Mouse (Mus musculus) limb, embryonic 14.5 days (tissue): ENCODE measurements around the gene Mme. TPM values are rescaled to one million over a fixed set of nuclear protein-coding genes. Genes with fewer than 3 reads are reported as not detected.
A peak's percentile ranks its signal among the peaks of the same experiment; 100 is the strongest.

Experiments used
- ATAC-seq: fragments of 200-750 bp; cut with Nextera tagmentation; 2 replicates; pipeline ENCODE4 v1.8.0; 2017; ENCODE audit warnings: low read depth, moderate number of reproducible peaks, moderate TSS enrichment; ENCODE audit not compliant: low FRiP score
- DNase-seq: peaks from one replicate; pipeline ENCODE4 v3.0.0-alpha.2; 2015; ENCODE audit warnings: low spot score
- H3K27ac ChIP-seq: fragments of 300-500 bp; sonication (generic); replicated peaks from 2 replicates; pipeline ENCODE4 v1.5.1; 2014; ENCODE audit warnings: low read depth, mild to moderate bottlenecking, low read length, moderate library complexity, mixed read lengths
- H3K27me3 ChIP-seq: fragments of 300-500 bp; sonication (generic); 2 replicates; pipeline ENCODE4 v1.6.1; 2014; ENCODE audit warnings: low read length, mixed read lengths; ENCODE audit not compliant: control insufficient read depth, insufficient read depth
- H3K36me3 ChIP-seq: fragments of 300-500 bp; sonication (generic); 2 replicates; pipeline ENCODE4 v1.6.1; 2014; ENCODE audit warnings: mild to moderate bottlenecking, low read length, moderate library complexity, mixed read lengths; ENCODE audit not compliant: control insufficient read depth, insufficient read depth
- H3K4me1 ChIP-seq: fragments of 300-500 bp; sonication (generic); 2 replicates; pipeline ENCODE4 v1.6.1; 2014; ENCODE audit warnings: antibody characterized with exemption, low read length, mixed read lengths; ENCODE audit not compliant: control insufficient read depth, insufficient read depth
- H3K4me2 ChIP-seq: fragments of 300-500 bp; sonication (generic); replicated peaks from 2 replicates; pipeline ENCODE4 v1.6.1; 2014; ENCODE audit warnings: low read depth, mild to moderate bottlenecking, low read length, moderate library complexity; ENCODE audit not compliant: severe bottlenecking
- H3K4me3 ChIP-seq: fragments of 300-500 bp; sonication (generic); replicated peaks from 2 replicates; pipeline ENCODE4 v1.5.1; 2014; ENCODE audit warnings: low read length
- H3K9ac ChIP-seq: fragments of 300-500 bp; sonication (generic); 2 replicates; pipeline ENCODE4 v1.6.1; 2014; ENCODE audit warnings: mild to moderate bottlenecking, low read depth, low read length, moderate library complexity; ENCODE audit not compliant: severe bottlenecking
- H3K9me3 ChIP-seq: fragments of 300-500 bp; sonication (generic); 2 replicates; pipeline ENCODE4 v1.6.1; 2016; ENCODE audit warnings: low read length; ENCODE audit not compliant: control insufficient read depth
- POLR2A ChIP-seq: fragments of 200-500 bp; IDR thresholded peaks from 2 replicates; pipeline ENCODE4 v1.8.0; 2012; ENCODE audit warnings: inconsistent platforms, mild to moderate bottlenecking, moderate library complexity, borderline replicate concordance; ENCODE audit not compliant: insufficient read depth, insufficient read length; ENCODE audit errors: extremely low read depth
- polyA plus RNA-seq, 2 experiments: library from polyadenylated mRNA; depleted of rRNA in 1 of 2; stranded (reverse) in 1 of 2; unstranded in 1 of 2; fragments of >200 nt; fragmentation: Nextera tagmentation in 1 of 2; extraction: Ambion mirVana in 1 of 2; gene quantifications; 2 replicates each; pipeline versions ENCODE4 v1.2.1 to v1.2.3; 2012 to 2014

Gene Mme
- polyA plus RNA-seq, 2 experiments, result 33.1 to 54.9 TPM

GRCm38 (mm10) chr3:63423552-63423951 lies 182.2 kb downstream of the Mme start:
- no peak for ATAC-seq

More at GRCm38 (mm10) chr3:63423552-63423951, 182.2 kb downstream of the Mme start:
- H3K4me3 ChIP-seq, result no peak overlapping the region
- DNase-seq, result peak; percentile 31
- H3K36me3 ChIP-seq, result no peaks in the 10 kb centered on the region
- H3K9me3 ChIP-seq, result no peaks in the 10 kb centered on the region
- no peaks in the 10 kb centered on the region for H3K27me3 ChIP-seq
- TF ChIP-seq POLR2A, result no peak
- no peak overlapping the region for H3K9ac ChIP-seq
- H3K4me2 ChIP-seq, result no peak overlapping the region
- H3K27ac ChIP-seq, result no peak overlapping the region
- no peaks in the 10 kb centered on the region for H3K4me1 ChIP-seq

Other genes starting within 250 kb of the Mme start
- gene Gm34302, start 242.3 kb downstream of the Mme start, polyA plus RNA-seq (2012; rRNA removed), result not detected in 2 replicates
- gene Gm34302, start 242.3 kb downstream of the Mme start, polyA plus RNA-seq (2014; fragmentation: Nextera tagmentation; extraction: Ambion mirVana), result 1.2 TPM in 1 of 2 replicates, not detected in the other